Mouse (Mus musculus) embryonic facial prominence, embryonic 15.5 days (tissue): ENCODE results near the gene Uba3. TPM values are rescaled to one million over a fixed set of nuclear protein-coding genes. Genes with fewer than 3 reads are reported as not detected.

ENCODE experiments used
- polyA plus RNA-seq: library from polyadenylated mRNA; unstranded; fragments of >200 nt; fragmentation: Nextera tagmentation; extraction: Ambion mirVana; gene quantifications from 2 replicates; pipeline ENCODE4 v1.2.1, GENCODE M21; 2015

Uba3 gene
- polyA plus RNA-seq, 1 experiment from 2014 or later, result 76.9 TPM

Other genes starting within 250 kb of the Uba3 start
- gene Fam19a4, start 145.2 kb downstream of the Uba3 start, polyA plus RNA-seq, result 0.55 and 1.3 TPM in 2 replicates
- 14.6 and 15.4 TPM in 2 replicates for gene Eogt, start 56.5 kb downstream of the Uba3 start, polyA plus RNA-seq
- 36.8 and 39.0 TPM in 2 replicates for gene Tmf1, start 26.5 kb downstream of the Uba3 start, polyA plus RNA-seq
- 114 and 123 TPM in 2 replicates for gene Arl6ip5, start 5.0 kb upstream of the Uba3 start, polyA plus RNA-seq
- gene Lmod3, start 47.1 kb upstream of the Uba3 start, polyA plus RNA-seq, result 10.6 and 14.4 TPM in 2 replicates